Mouse (Mus musculus) spleen, postnatal 4 days (tissue): Measurements from ENCODE around the gene Slc9a2.
A peak's percentile ranks its signal among the peaks of the same experiment; 100 is the strongest.
"Not testable (repeated sequence)": the region's sequence is repeated elsewhere in the genome, so short reads cannot be mapped to it uniquely, and the experiment has no call there.

ENCODE experiments used
- DNase-seq, 2 experiments: peaks; one replicate each; pipeline ENCODE4 v3.0.0; 2022; ENCODE audit warnings: low spot score in 2 of 2

Gene Slc9a2

GRCm38 (mm10) chr1:40680067-40680867, at the start of gene Slc9a2:
TSS of gene Slc9a2 (plus strand) at chr1:40680574.
- DNase-seq, result no peak

- DNase-seq, result no peak
Measured at GRCm38 (mm10) chr1:40632407-40633062, 47.8 kb upstream of the Slc9a2 start.

- DNase-seq, result no peak
Measured at GRCm38 (mm10) chr1:40634608-40635007, 45.8 kb upstream of the Slc9a2 start.

DNA sequence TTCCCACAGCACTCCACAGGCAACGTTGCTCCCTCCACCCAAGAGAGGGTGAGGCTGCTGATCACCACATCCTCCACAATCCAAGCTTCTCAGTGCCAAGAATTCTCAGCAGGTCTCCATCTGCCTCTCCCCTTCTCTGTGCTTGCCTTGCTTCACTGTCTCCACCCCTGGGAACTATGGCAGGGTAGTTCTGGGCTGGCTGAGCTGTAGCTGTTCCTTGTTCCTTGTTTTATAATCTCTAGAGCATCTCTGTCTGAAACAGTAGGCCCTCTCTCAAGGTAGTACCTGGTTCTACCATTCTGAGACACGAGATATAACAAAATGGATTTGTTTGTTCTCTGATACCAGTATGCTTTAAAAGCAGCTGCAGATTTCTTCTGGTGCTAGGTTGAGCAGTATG, 32.1 kb upstream of the Slc9a2 start:
- DNase-seq, result no peak

DNA sequence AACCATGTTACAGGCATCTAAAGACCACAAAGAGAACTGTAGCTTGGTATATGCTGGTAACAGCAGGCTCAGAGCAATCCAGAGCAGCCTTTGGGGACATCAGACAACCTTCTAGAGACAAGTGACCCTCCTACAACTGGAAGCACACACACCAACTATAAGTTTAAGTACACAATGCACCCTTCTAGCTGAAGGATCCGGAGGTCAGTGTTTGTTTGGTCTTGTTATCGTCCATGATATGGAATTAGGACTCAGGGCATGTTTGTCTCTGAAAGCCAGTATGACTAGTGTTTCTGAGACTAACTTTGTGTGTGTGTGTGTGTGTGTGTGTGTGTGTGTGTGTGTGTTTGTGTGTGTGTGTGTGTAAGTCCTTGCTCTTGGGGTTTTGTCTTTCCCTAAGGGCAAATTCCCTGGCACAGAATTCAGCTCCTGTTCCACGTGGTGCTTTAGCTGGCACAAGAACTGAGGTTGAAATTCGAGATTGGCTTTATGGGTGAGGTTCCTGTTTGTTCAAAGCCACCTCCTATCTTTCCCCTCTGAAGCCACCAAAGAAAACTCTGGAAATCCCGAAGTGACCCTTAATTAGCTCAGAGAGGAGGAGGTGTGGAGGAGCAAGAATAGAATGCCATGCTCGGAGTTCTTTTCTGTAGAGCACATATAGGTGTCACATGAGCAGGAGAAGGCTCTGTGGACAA, 29.4 kb upstream of the Slc9a2 start:
- DNase-seq, result no peak

- DNase-seq, result no peak
Measured at GRCm38 (mm10) chr1:40657035-40657434, 23.3 kb upstream of the Slc9a2 start.

DNA sequence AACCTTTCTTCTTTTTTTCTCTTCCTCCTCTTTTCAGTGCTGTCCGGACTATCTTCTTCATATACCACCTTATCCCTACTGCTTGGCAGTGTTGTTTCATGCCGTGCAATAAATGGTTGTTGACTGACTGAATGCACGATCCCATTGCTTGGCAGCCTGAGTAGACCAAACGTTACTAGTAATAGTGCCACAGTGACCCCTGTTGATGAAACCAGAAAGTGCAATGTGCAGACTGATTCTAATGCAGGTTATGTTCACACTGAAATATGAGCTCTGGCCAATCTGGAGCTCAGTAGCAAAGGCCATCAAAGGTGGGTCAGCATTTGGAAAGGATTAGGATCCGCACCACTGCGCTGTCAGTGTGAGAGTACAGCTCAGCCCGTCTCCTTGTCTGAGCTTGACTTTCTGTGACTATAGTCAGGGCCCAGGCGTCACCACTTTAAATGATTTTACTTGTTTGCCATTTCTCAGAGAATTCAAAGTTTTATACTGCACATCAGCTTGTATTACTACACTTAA, 22.3 kb upstream of the Slc9a2 start:
- peak; percentile 14 to 67 for DNase-seq

DNA sequence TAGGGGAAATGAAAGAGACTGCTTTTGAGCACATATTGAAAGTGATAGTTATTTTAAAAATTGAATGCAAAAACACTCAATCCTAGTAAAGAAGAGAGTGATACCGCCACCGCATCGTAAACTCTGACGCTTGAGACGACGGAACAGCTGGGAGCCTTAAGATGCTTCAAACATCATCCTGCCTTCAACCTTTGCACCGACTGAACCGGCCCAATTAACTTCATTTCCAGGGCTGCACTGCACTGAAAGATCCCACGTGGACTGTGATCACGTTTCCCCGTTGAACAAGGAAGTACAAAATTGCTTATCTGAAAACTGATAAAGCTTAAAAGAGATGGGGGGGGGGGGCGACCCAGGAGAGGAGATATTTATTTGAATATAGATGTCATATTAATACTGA, 21.4 kb upstream of the Slc9a2 start:
- DNase-seq, result no peak

DNA sequence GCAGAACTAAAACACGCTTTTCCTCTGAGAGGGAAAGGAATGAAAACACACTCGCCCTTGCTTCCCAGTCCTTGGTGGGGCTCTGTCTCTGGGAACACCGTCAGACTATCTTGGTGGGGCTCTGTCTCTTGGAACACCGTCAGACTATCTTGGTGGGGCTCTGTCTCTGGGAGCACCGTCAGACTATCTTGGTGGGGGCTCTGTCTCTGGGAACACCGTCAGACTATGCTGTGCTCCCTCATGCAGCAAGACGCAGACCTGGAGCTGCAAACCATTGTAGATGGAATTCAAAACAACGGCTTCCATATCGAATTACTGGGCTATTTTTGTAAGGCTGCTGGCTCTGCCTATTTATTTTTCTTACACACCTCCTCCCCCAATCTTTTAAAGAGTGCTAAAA, 20.9 kb upstream of the Slc9a2 start:
- no peak for DNase-seq

DNA sequence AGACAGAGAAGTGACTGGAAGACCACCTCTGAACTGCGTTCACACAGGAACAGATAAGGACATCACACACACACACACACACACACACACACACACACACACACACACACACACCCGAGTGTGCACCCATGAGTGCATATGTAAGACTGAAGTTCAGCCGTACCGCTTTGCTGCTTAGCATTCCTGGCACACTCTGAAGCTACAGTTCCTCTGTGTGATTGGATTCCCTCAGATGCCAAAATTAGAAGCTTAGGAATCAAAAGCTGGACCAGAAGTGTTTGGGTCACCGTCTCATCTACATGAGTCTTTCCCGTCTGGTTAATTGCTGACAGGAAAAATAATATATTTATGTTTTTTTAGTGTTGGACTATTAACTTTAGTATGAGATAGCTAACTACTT, 19.5 kb upstream of the Slc9a2 start:
- no peak for DNase-seq

GRCm38 (mm10) chr1:40665401-40666370, 14.7 kb upstream of the Slc9a2 start:
- no peak for DNase-seq

- not testable (repeated sequence) for DNase-seq
Measured at GRCm38 (mm10) chr1:40667442-40667841, 12.9 kb upstream of the Slc9a2 start.

- no peak for DNase-seq
Measured at GRCm38 (mm10) chr1:40670025-40670424, 10.3 kb upstream of the Slc9a2 start.

DNA sequence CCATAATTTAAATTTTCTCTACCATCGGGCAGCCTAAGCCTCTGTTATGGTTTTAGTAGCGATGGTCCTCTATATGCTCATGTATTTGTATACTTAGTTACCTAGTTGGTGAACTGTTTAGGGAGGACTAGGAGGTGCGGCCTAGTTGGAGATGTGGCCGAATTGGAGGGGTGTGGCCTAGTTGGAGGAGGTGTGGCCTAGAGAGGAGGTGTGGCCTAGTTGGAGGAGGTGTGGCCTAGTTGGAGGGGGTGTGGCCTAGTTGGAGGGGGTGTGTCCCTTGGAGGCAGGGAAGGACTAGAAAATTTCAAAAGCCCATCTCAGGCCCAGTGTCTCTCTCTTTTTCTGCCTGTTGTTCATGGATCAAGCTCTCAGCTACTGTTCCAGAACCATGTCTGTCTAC, 8.9 kb upstream of the Slc9a2 start:
- DNase-seq, result no peak

- no peak for DNase-seq
Measured at GRCm38 (mm10) chr1:40677306-40677705, 3.1 kb upstream of the Slc9a2 start.

DNA sequence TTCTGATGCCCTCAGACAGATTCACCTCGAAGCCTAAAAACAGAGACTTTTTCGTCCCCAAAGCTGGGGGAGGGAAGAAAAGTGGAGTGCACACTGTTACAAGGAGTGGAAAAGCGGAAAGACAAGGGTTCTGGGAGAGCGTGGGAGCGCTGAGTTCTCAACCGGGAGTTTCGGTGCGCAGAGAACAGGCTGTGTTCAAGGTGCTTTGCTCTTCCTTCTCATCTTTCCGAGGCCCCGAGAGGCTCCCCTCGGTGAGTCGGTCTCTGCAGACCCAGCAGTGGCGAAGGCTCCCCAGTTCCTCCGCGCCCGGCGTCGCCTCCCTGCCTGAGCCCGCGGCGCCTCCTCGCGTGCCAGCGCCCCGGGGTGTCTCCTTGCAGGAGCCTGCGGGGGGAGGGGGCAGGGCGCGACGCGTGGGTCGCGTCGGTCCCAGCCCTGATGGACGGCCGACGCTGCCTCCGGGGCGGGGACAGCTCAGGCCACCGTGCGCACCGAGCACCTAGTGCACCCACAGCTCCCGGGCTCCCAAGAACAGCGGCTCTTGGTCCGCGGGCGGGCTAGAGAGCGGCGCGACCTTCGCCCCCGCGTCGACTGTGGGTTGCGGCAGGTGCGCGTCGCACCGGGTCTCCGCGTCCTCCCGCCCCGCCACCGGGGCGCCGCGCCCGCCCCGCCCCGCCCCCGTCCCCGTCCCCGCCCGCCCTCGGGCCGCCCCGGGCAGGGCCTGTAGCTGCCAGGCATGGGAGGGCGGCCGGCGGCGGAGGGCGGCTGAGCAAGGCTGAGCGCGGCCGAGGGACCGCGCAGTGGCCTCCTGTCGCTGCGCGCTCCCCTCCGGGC, 709 bp downstream of the Slc9a2 start:
- DNase-seq, result peak in 1 of 2 experiments; percentile 66

GRCm38 (mm10) chr1:40681699-40682510, 1.5 kb downstream of the Slc9a2 start:
- DNase-seq, result no peak

- DNase-seq, result no peak
Measured at GRCm38 (mm10) chr1:40694296-40694695, 13.9 kb downstream of the Slc9a2 start.

DNA sequence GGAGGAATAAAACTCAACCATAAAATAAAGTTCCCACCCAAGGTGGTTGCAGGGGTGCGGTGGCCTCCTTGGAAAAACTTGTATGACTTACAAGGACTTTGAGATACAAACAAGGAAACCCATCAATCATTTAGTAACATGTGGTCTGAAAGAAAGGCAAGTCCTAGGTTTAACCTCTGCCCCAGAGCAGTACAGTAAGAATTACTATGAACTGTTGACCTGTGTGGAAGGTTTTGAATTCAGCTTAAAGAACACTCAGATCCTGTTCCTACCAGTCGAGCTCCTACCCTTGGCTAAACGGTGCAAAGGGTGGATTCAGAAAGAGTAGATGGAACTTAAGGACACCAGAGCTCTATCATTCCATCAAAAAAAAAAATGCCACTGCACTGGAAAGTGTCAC, 16.1 kb downstream of the Slc9a2 start:
- DNase-seq, result no peak

DNA sequence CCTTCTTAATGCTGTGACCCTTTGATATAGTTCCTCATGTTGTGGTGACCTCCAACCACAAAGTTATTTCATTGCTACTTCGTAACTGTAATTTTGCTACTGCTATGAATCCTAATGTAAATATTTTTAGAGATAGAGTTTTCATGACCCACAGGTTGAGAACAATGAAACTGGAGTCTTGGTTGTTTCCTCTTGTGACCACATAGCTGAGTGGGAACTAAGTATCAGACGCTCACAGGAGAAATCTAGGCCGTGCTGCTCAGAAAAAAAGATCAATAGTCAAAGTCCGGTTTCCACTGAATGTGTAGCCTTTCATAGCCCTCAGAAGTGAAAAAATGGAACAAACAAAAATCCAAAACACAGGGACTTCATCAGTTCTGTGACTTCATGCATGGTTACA, 24.7 kb downstream of the Slc9a2 start:
- DNase-seq, result no peak
